Mouse (Mus musculus) neural tube, embryonic 12.5 days (tissue): ENCODE data around the gene Batf2. TPM values are rescaled to one million over a fixed set of nuclear protein-coding genes. Genes with fewer than 3 reads are reported as not detected.

ENCODE experiments used
- ATAC-seq: fragments of 200-750 bp; cut with Nextera tagmentation; 2 replicates; pipeline ENCODE4 v1.8.0; 2017; ENCODE audit warnings: low read depth, mild to moderate bottlenecking, moderate TSS enrichment, moderate library complexity; ENCODE audit not compliant: low FRiP score
- H3K27ac ChIP-seq: fragments of 300-500 bp; sonication (generic); 2 replicates; pipeline ENCODE4 v1.5.1; 2016
- H3K27me3 ChIP-seq: fragments of 300-500 bp; sonication (generic); replicated peaks from 2 replicates; pipeline ENCODE4 v1.6.1; 2016; ENCODE audit warnings: mild to moderate bottlenecking
- H3K36me3 ChIP-seq: fragments of 300-500 bp; sonication (generic); 2 replicates; pipeline ENCODE4 v1.6.1; 2016; ENCODE audit warnings: mild to moderate bottlenecking
- H3K4me1 ChIP-seq: fragments of 300-500 bp; sonication (generic); 2 replicates; pipeline ENCODE4 v1.6.1; 2016
- H3K4me2 ChIP-seq: fragments of 300-500 bp; sonication (generic); replicated peaks from 2 replicates; pipeline ENCODE4 v1.6.1; 2016; ENCODE audit warnings: mild to moderate bottlenecking
- H3K4me3 ChIP-seq: fragments of 300-500 bp; sonication (generic); 2 replicates; pipeline ENCODE4 v1.5.1; 2016
- H3K9ac ChIP-seq: fragments of 300-500 bp; sonication (generic); 2 replicates; pipeline ENCODE4 v1.6.1; 2016; ENCODE audit warnings: mild to moderate bottlenecking
- H3K9me3 ChIP-seq: fragments of 300-500 bp; sonication (generic); 2 replicates; pipeline ENCODE4 v1.6.1; 2016; ENCODE audit warnings: mild to moderate bottlenecking
- WGBS: fragments of 180-500 bp; shearing (Covaris S2); methylation state at CpG from one replicate; pipeline ENCODE4 v1.1.7; 2016; 5-methylcytosine and 5-hydroxymethylcytosine counted together
- polyA plus RNA-seq: library from polyadenylated mRNA; unstranded; fragments of >200 nt; fragmentation: Nextera tagmentation; extraction: Ambion mirVana; gene quantifications from 2 replicates; pipeline ENCODE4 v1.2.1, GENCODE M21; 2016

Batf2 gene
- not detected in 2 replicates for polyA plus RNA-seq

- no peaks in the 10 kb centered on the region for H3K27me3 ChIP-seq
- H3K36me3 ChIP-seq: peaks cover 23% of the 10 kb centered on the region
- WGBS: under 1% methylated on average over 68 of the region's 68 CpGs
- H3K9ac ChIP-seq: peak within 1 kb of the TSS; percentile 76
- peaks cover 11% of the 10 kb centered on the region; the same call in 1 of the 2 replicates for H3K4me1 ChIP-seq
- H3K4me3 ChIP-seq: peak within 1 kb of the TSS; percentile 71
- peak within 1 kb of the TSS; percentile 98 for H3K27ac ChIP-seq
- peak within 1 kb of the TSS; percentile 85 for H3K4me2 ChIP-seq
- no peaks in the 10 kb centered on the region for H3K9me3 ChIP-seq
- peak; percentile 92 for ATAC-seq
These were observed at the start of gene Batf2 for GRCm38 (mm10) chr19:6140678-6141393. TSS of gene Batf2 (plus strand) at chr19:6140983.

GRCm38 (mm10) chr19:6094119-6094518 is 46.7 kb upstream of the Batf2 start, which contains the start of gene AC131692.1:
TSS of gene AC131692.1 (plus strand) at chr19:6094419.
- ATAC-seq: no peak

GRCm38 (mm10) chr19:6097847-6098246 is 42.9 kb upstream of the Batf2 start:
- Histone ChIP-seq H3K4me1 (no peaks in the 10 kb centered on the region), H3K9me3 (no peaks in the 10 kb centered on the region), H3K4me2 (no peak overlapping the region), H3K9ac (no peak overlapping the region), H3K4me3 (no peak overlapping the region), H3K27me3 (no peaks in the 10 kb centered on the region), H3K27ac (no peak overlapping the region), H3K36me3 (peaks cover 23% of the 10 kb centered on the region; the same call in 1 of the 2 replicates)
- ATAC-seq: no peak
- 95% methylated on average over 3 of the region's 3 CpGs for WGBS

More at GRCm38 (mm10) chr19:6094119-6094518, 46.7 kb upstream of the Batf2 start, which contains the start of gene AC131692.1:
- no peak within 1 kb of the TSS for H3K4me3 ChIP-seq
- no peak within 1 kb of the TSS for H3K4me2 ChIP-seq
- H3K4me1 ChIP-seq: no peaks in the 10 kb centered on the region
- no peaks in the 10 kb centered on the region for H3K9me3 ChIP-seq
- peaks cover 47% of the 10 kb centered on the region for H3K36me3 ChIP-seq
- WGBS: 92% methylated on average over 7 of the region's 7 CpGs
- no peak within 1 kb of the TSS for H3K27ac ChIP-seq
- no peak within 1 kb of the TSS for H3K9ac ChIP-seq
- no peaks in the 10 kb centered on the region for H3K27me3 ChIP-seq

GRCm38 (mm10) chr19:6101186-6101585 is 39.6 kb upstream of the Batf2 start:
- no peaks in the 10 kb centered on the region for H3K27me3 ChIP-seq
- peaks cover 6% of the 10 kb centered on the region; the same call in 1 of the 2 replicates for H3K36me3 ChIP-seq
- H3K9me3 ChIP-seq: no peaks in the 10 kb centered on the region
- no peak overlapping the region for H3K4me2 ChIP-seq
- no peak overlapping the region for H3K4me3 ChIP-seq
- no peak overlapping the region for H3K9ac ChIP-seq
- no peak for ATAC-seq
- H3K4me1 ChIP-seq: no peaks in the 10 kb centered on the region
- no peak overlapping the region for H3K27ac ChIP-seq
- 51% methylated on average over 6 of the region's 6 CpGs for WGBS

- no peaks in the 10 kb centered on the region for H3K9me3 ChIP-seq
- no peaks in the 10 kb centered on the region for H3K27me3 ChIP-seq
- no peak overlapping the region for H3K9ac ChIP-seq
- H3K36me3 ChIP-seq: peaks cover 6% of the 10 kb centered on the region; the same call in 1 of the 2 replicates
- no peak overlapping the region for H3K4me3 ChIP-seq
- no peak overlapping the region for H3K4me2 ChIP-seq
- WGBS: 85% methylated on average over 6 of the region's 6 CpGs
- no peak for ATAC-seq
- H3K4me1 ChIP-seq: no peaks in the 10 kb centered on the region
- H3K27ac ChIP-seq: no peak overlapping the region
These were observed 38.5 kb upstream of the Batf2 start for GRCm38 (mm10) chr19:6102169-6102853.

GRCm38 (mm10) chr19:6104476-6104875 is 36.3 kb upstream of the Batf2 start:
- Histone ChIP-seq H3K27me3 (no peaks in the 10 kb centered on the region), H3K4me2 (no peak overlapping the region), H3K4me3 (no peak overlapping the region), H3K27ac (no peak overlapping the region), H3K9me3 (no peaks in the 10 kb centered on the region), H3K9ac (no peak overlapping the region), H3K36me3 (no peaks in the 10 kb centered on the region), H3K4me1 (no peaks in the 10 kb centered on the region)
- ATAC-seq: no peak
- 93% methylated on average over 4 of the region's 4 CpGs for WGBS

GRCm38 (mm10) chr19:6105586-6105985 is 35.2 kb upstream of the Batf2 start, which contains the start of gene Naaladl1:
TSS of gene Naaladl1 (plus strand) at chr19:6105782.
- Histone ChIP-seq H3K9me3 (no peaks in the 10 kb centered on the region), H3K4me2 (no peak within 1 kb of the TSS), H3K36me3 (no peaks in the 10 kb centered on the region), H3K27me3 (no peaks in the 10 kb centered on the region), H3K9ac (no peak within 1 kb of the TSS), H3K27ac (no peak within 1 kb of the TSS), H3K4me1 (no peaks in the 10 kb centered on the region), H3K4me3 (no peak within 1 kb of the TSS)
- 89% methylated on average over 7 of the region's 7 CpGs for WGBS
- ATAC-seq: no peak

GRCm38 (mm10) chr19:6113116-6113515 is 27.7 kb upstream of the Batf2 start:
- 70% methylated on average over 6 of the region's 6 CpGs for WGBS
- no peak overlapping the region for H3K27ac ChIP-seq
- H3K9ac ChIP-seq: no peak overlapping the region
- no peak overlapping the region for H3K4me2 ChIP-seq
- H3K9me3 ChIP-seq: no peaks in the 10 kb centered on the region
- H3K27me3 ChIP-seq: no peaks in the 10 kb centered on the region
- ATAC-seq: no peak
- H3K4me1 ChIP-seq: peaks cover 15% of the 10 kb centered on the region
- H3K36me3 ChIP-seq: peaks cover 29% of the 10 kb centered on the region
- no peak overlapping the region for H3K4me3 ChIP-seq

GRCm38 (mm10) chr19:6116113-6116850 is 24.5 kb upstream of the Batf2 start:
- ATAC-seq: no peak
- Histone ChIP-seq H3K36me3 (peaks cover 30% of the 10 kb centered on the region), H3K4me2 (peak overlapping the region; percentile 95), H3K9ac (peak overlapping the region; percentile 2; the same call in 1 of the 2 replicates), H3K27ac (no peak overlapping the region), H3K4me3 (peak overlapping the region; percentile 86; the same call in 1 of the 2 replicates), H3K4me1 (peaks cover 25% of the 10 kb centered on the region), H3K9me3 (no peaks in the 10 kb centered on the region), H3K27me3 (no peaks in the 10 kb centered on the region)
- 91% methylated on average over 15 of the region's 15 CpGs for WGBS

- peak overlapping the region; percentile 95 for H3K4me2 ChIP-seq
- H3K4me1 ChIP-seq: peaks cover 25% of the 10 kb centered on the region
- peaks cover 34% of the 10 kb centered on the region for H3K36me3 ChIP-seq
- ATAC-seq: no peak; the same call in 1 of the 2 replicates
- no peaks in the 10 kb centered on the region for H3K9me3 ChIP-seq
- H3K27me3 ChIP-seq: no peaks in the 10 kb centered on the region
- H3K27ac ChIP-seq: peak overlapping the region; percentile 86
- peak overlapping the region; percentile 92 for H3K9ac ChIP-seq
- H3K4me3 ChIP-seq: peak overlapping the region; percentile 86
- WGBS: 6% methylated on average over 32 of the region's 32 CpGs
These were observed 23.3 kb upstream of the Batf2 start for GRCm38 (mm10) chr19:6117346-6117985.

- Histone ChIP-seq H3K27me3 (no peaks in the 10 kb centered on the region), H3K36me3 (peaks cover 32% of the 10 kb centered on the region), H3K4me1 (peaks cover 25% of the 10 kb centered on the region), H3K4me2 (peak within 1 kb of the TSS; percentile 95), H3K4me3 (peak within 1 kb of the TSS; percentile 86), H3K9ac (peak within 1 kb of the TSS; percentile 92), H3K9me3 (no peaks in the 10 kb centered on the region), H3K27ac (peak within 1 kb of the TSS; percentile 86)
- under 1% methylated on average over 77 of the region's 77 CpGs for WGBS
- ATAC-seq: peak; percentile 84
These were observed 22.7 kb upstream of the Batf2 start, which contains the start of gene Sac3d1 for GRCm38 (mm10) chr19:6117986-6118676. TSS of gene Sac3d1 (minus strand) at chr19:6118650.
